Mouse (Mus musculus) Patski (cell line): Measurements from ENCODE around the gene Sec23b. TPM values are rescaled to one million over a fixed set of nuclear protein-coding genes. Genes with fewer than 3 reads are reported as not detected.

Source experiments
- ATAC-seq: fragments of 100-300 bp; one replicate; pipeline ENCODE4 v1.8.0; 2021
- CTCF ChIA-PET: fragments of 350-600 bp; sonication (Branson Sonifier 250); formaldehyde crosslinking; loops from one replicate; lab custom pipeline; 2022; ENCODE audit warnings: inconsistent platforms; lab: Charles Lee
- POLR2A ChIA-PET: fragments of 350-600 bp; sonication (Branson Sonifier 250); formaldehyde crosslinking; loops from one replicate; lab custom pipeline; 2022; ENCODE audit warnings: antibody characterized with exemption, inconsistent platforms; lab: Charles Lee
- DNase-seq: peaks from one replicate; pipeline ENCODE4 v3.0.0-alpha.2; 2011; ENCODE audit warnings: low read depth, low spot score
- H3K27me3 ChIP-seq: fragments of 371-371 bp; one replicate; pipeline ENCODE4 v1.5.1; 2021
- CTCF ChIP-seq: fragments of 100-300 bp; IDR thresholded peaks from one replicate; pipeline ENCODE4 v1.5.1; 2021
- in situ Hi-C: fragments of 300-500 bp; cut with MboI; formaldehyde crosslinking; loops from 3 replicates; pipeline ENCODE4 v1.11.1; 2018; ENCODE audit warnings: low pct_unique_long_range_greater_than_20kb, mixed read lengths
- polyA plus RNA-seq: library from polyadenylated mRNA; unstranded; gene quantifications from one replicate; pipeline ENCODE4 v1.2.3, GENCODE M21; 2021

Sec23b gene
- polyA plus RNA-seq = 117 TPM

- CTCF ChIA-PET = no interaction called here
- peak; percentile 86 for DNase-seq
- no peaks in the 10 kb centered on the region for H3K27me3 ChIP-seq
- no peak for TF ChIP-seq CTCF
- in situ Hi-C loops = no loop called here
- POLR2A ChIA-PET = interaction anchor here (0.5 to 1.4 kb wide), 2 partner anchors 9 to 18 kb away, joined by 3 to 6 read pairs; no protein-coding TSS in a partner anchor
- ATAC-seq = peak; percentile 97
Measured at GRCm38 (mm10) chr2:144555820-144556552, at the start of gene Sec23b. TSS of gene Sec23b (plus strand) at chr2:144556229.

GRCm38 (mm10) chr2:144514619-144515018, 41.4 kb upstream of the Sec23b start:
- TF ChIP-seq CTCF = no peak
- POLR2A ChIA-PET = no interaction called here
- CTCF ChIA-PET = no interaction called here
- DNase-seq = no peak
- in situ Hi-C loops = no loop called here
- no peaks in the 10 kb centered on the region for H3K27me3 ChIP-seq
- no peak for ATAC-seq

- no peaks in the 10 kb centered on the region for H3K27me3 ChIP-seq
- POLR2A ChIA-PET = no interaction called here
- TF ChIP-seq CTCF = no peak
- in situ Hi-C loops = no loop called here
- CTCF ChIA-PET = no interaction called here
- DNase-seq (no peak), ATAC-seq (no peak)
Measured at GRCm38 (mm10) chr2:144519772-144520171, 36.3 kb upstream of the Sec23b start.

GRCm38 (mm10) chr2:144525856-144526255, 30.2 kb upstream of the Sec23b start:
- DNase-seq (no peak), ATAC-seq (no peak)
- ChIA-PET POLR2A (no interaction called here), CTCF (interaction anchor here (1.6 kb wide), 1 partner anchor 8 kb away, joined by 4 read pairs; no protein-coding TSS in a partner anchor)
- no peak for TF ChIP-seq CTCF
- in situ Hi-C loops = no loop called here
- H3K27me3 ChIP-seq = no peaks in the 10 kb centered on the region

GRCm38 (mm10) chr2:144526981-144527820, 28.8 kb upstream of the Sec23b start, which contains the start of the genes Dzank1 and Polr3f:
TSS of gene Dzank1 (minus strand) at chr2:144527414.
TSS of gene Polr3f (plus strand) at chr2:144527718.
- peak; percentile 98 for ATAC-seq
- peak; percentile 91 for DNase-seq
- CTCF ChIA-PET = interaction anchor here (1.3 to 1.6 kb wide), 2 partner anchors 9 to 12 kb away, joined by 4 read pairs; no protein-coding TSS in a partner anchor
- H3K27me3 ChIP-seq = no peaks in the 10 kb centered on the region
- TF ChIP-seq CTCF = no peak
- POLR2A ChIA-PET = interaction anchor here (1.0 kb wide), 1 partner anchor 13 kb away, joined by 3 read pairs; no protein-coding TSS in a partner anchor
- in situ Hi-C loops = no loop called here

- TF ChIP-seq CTCF = no peak
- in situ Hi-C loops = no loop called here
- CTCF ChIA-PET = interaction anchor here (1.3 kb wide), 1 partner anchor 11 kb away, joined by 4 read pairs; no protein-coding TSS in a partner anchor
- peak; percentile 13 for ATAC-seq
- DNase-seq = no peak
- POLR2A ChIA-PET = no interaction called here
- no peaks in the 10 kb centered on the region for H3K27me3 ChIP-seq
Measured at GRCm38 (mm10) chr2:144527821-144528174, 28.2 kb upstream of the Sec23b start.

- ATAC-seq = no peak
- CTCF ChIA-PET = no interaction called here
- in situ Hi-C loops = no loop called here
- H3K27me3 ChIP-seq = no peaks in the 10 kb centered on the region
- DNase-seq = no peak
- POLR2A ChIA-PET = no interaction called here
- no peak for TF ChIP-seq CTCF
Measured at GRCm38 (mm10) chr2:144537123-144537522, 18.9 kb upstream of the Sec23b start.

GRCm38 (mm10) chr2:144541246-144541645, 14.8 kb upstream of the Sec23b start:
- no peak for TF ChIP-seq CTCF
- CTCF ChIA-PET = interaction anchor here (1.6 kb wide), 1 partner anchor 11 kb away, joined by 5 read pairs; no protein-coding TSS in a partner anchor

GRCm38 (mm10) chr2:144543670-144544069, 12.4 kb upstream of the Sec23b start:
- POLR2A ChIA-PET = no interaction called here
- CTCF ChIA-PET = no interaction called here
- no peak for TF ChIP-seq CTCF
- in situ Hi-C loops = no loop called here
- DNase-seq (no peak), ATAC-seq (no peak)
- no peaks in the 10 kb centered on the region for H3K27me3 ChIP-seq

More at GRCm38 (mm10) chr2:144541246-144541645, 14.8 kb upstream of the Sec23b start:
- H3K27me3 ChIP-seq = no peaks in the 10 kb centered on the region
- in situ Hi-C loops = no loop called here
- no peak for DNase-seq
- no peak for ATAC-seq
- POLR2A ChIA-PET = interaction anchor here (1.0 kb wide), 1 partner anchor 14 kb away, joined by 3 read pairs; the partner anchor contains the start of gene Dzank1

- in situ Hi-C loops = no loop called here
Measured at GRCm38 (mm10) chr2:144544630-144545029, 11.4 kb upstream of the Sec23b start.

More at GRCm38 (mm10) chr2:144544630-144545029, 11.4 kb upstream of the Sec23b start:
- POLR2A ChIA-PET = no interaction called here
- H3K27me3 ChIP-seq = no peaks in the 10 kb centered on the region
- CTCF ChIA-PET = no interaction called here
- TF ChIP-seq CTCF = peak; percentile 25
- DNase-seq (peak; percentile 75), ATAC-seq (peak; percentile 86)
